ENCODE assay signal across 14 mouse cellular contexts in the genomic region with DNA sequence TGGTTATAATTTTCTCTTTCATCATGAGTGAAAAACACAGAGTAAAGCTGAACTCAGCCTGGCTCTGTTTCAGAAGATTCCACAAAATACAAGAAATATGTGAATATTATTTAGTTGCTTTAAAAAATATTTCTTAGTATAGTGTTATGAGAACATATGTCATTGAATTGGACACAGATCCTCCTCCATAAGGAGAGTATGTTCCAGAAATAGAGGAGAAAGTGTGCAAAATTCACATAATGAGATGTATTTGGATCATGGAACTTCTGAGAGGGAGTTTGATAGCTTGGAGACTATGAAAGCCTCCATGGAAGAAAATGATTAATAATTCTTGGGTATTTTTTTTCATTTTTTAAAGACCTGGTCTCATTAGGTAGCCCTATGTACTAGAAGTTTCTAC.
"Had no signal": no experiment of that assay in that cellular context is flagged by ENCODE, and none has a peak within 500 bp of the region (broad histone marks: within the 10 kb centered on the region; RNA-seq: fewer than 3 reads in every experiment).

No protein-coding gene starts in this region.

- H3K4me3 ChIP-seq: midbrain, embryonic 10.5 days; midbrain, embryonic 12.5 days; myocyte; neural tube, embryonic 13.5 days had no signal

- DNase-seq: lung, adult 18-20 months; lung, embryonic 14.5 days; lung, postnatal 10 days; lung, postnatal 4 days; midbrain, embryonic 14.5 days; right cerebral cortex, postnatal 14 days; thymus, adult 2 months; thymus, postnatal 25 days; thymus, postnatal 4 days had no signal

- ATAC-seq: midbrain, embryonic 16.5 days had no signal

- H3K27ac ChIP-seq: midbrain, embryonic 10.5 days; midbrain, embryonic 12.5 days; neural tube, embryonic 13.5 days had no signal
